Mouse (Mus musculus) hematopoietic stem cell, adult 5-6 weeks (primary cell): ENCODE data around the gene Nxn. TPM values are rescaled to one million over a fixed set of nuclear protein-coding genes. Genes with fewer than 3 reads are reported as not detected.
A peak's percentile ranks its signal among the peaks of the same experiment; 100 is the strongest.

ENCODE experiments used
- ATAC-seq, 2 experiments: fragments of 125-278 bp in 1 of 2; replicated peaks in 1 of 2; 2 replicates each; pipeline ENCODE4 v1.8.0; 2016 to 2017; ENCODE audit warnings: inconsistent platforms in 2 of 2, mild to moderate bottlenecking in 2 of 2, moderate number of reproducible peaks in 2 of 2, low read depth in 1 of 2, moderate TSS enrichment in 1 of 2; ENCODE audit not compliant: low FRiP score in 2 of 2, poor library complexity in 2 of 2, severe bottlenecking in 2 of 2, insufficient read depth in 1 of 2, low TSS enrichment in 1 of 2
- total RNA-seq: library from RNA; stranded (forward); fragments of 172-1452, 232-1000 nt; gene quantifications from 2 replicates; pipeline ENCODE4 v1.2.3, GENCODE M21; 2017

The Nxn gene
- total RNA-seq, 1 experiment from 2014 or later = 7.9 TPM

DNA sequence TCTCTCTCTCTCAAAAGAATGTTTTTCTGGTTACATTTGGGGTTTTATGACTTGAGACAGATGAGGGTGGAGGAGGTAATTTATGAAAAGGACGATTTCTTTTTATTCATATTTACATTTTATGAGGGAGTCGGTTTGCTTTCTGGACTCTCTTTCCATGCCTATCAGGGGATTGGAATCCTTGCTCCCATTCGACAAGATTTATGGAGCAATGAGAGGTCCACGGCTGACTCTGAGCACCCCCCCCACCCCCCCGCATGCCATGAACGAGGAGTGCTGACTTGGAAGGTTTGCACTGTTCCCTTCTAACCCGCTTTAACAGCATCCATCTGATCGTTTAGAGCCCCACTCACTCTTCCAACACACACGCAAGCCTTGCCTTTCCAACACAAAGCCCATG, 74.1 kb downstream of the Nxn start:
- no peak for ATAC-seq

DNA sequence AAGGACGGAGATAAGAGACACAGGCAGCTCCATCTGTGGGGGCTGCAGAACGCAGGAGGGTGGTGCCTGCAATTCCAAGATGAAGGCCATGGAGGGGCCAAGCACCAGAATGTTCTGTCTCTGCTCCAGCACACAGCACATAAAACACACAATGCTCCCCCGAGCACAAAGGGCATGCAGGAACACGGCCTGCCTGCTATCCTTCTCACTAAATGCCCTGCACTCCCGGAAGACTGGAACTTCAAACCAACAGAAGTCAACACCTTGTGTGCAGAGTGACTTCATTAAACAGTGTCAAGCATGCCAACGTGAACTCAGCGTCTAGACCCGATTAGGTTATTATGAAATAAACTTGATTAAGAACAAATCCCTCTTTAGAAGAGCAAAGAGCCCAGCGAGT, 74.7 kb downstream of the Nxn start:
- ATAC-seq = no peak

DNA sequence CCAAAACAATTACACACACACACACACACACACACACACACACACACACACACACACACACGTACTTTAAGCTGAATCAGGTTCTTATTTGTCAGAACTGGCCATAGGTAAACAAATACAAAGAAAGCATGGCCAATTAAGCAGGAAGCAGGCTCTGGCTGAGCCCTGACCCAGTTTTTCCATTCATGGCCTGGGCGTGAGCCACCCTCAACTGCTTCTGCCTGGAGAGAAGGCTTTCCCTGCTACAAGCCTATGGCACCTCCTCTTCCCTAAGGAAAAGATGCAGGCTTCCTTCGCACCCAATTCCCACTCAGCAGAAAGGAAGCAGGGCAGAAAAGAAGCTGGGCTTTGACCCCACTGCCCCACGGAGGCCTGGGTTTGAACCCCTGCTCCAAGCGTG, 76.0 kb downstream of the Nxn start:
- ATAC-seq = no peak

DNA sequence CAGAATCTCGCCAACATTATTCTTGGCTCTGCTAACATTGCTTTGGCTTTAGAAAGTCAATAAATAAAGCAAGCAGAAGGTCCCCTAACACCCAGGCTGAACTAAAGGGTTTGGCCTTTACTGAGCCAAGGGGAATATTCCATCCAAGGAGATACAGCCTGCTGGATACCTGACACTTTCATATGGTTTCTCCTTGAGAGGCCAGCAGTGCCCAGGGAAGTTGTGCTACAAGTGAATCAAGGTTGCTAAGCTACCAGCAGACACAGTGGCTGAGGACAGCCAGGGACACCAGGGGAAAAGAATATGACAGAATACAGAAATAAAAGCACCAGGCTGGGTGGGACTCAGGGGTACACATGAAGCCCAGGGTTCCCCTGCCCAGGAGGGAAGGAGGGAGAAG, 76.9 kb downstream of the Nxn start:
- no peak for ATAC-seq

- ATAC-seq = no peak
Observed at GRCm38 (mm10) chr11:76320475-76320874, 78.5 kb downstream of the Nxn start.

DNA sequence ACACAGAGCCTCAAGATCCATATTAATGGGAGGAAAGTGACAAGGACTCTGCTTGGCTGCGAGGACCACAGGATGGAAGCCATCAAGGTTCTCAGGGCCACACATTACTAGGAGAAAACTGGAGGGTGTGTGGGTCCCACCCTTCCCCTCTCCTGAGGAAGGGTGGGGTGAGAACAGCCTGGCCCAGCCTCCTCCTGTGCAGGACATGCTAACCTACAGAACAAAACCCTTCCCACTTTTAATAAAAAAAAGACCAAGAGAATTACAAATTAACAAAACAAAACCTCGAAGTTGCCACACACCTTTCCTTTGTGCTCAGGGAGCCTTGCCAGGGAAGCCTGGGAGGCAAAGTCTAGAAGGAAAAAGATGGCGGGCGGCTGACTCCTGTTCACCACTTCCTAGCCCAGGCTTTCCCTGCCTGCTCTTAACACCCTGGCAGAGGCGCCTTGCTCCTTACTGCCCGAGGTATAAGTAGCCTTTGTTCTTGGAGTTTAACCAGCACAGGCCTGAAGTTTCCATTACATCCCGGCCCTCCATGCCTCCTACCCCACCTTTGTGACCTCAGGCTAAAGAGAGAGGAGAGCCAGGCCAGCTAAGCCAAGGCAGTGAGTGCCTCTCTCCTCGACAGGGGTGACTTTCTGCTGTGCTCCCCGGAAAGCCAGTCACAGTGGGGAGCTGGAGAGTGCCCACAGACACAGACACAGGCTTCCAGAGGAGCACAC, 79.1 kb downstream of the Nxn start:
- no peak for ATAC-seq

DNA sequence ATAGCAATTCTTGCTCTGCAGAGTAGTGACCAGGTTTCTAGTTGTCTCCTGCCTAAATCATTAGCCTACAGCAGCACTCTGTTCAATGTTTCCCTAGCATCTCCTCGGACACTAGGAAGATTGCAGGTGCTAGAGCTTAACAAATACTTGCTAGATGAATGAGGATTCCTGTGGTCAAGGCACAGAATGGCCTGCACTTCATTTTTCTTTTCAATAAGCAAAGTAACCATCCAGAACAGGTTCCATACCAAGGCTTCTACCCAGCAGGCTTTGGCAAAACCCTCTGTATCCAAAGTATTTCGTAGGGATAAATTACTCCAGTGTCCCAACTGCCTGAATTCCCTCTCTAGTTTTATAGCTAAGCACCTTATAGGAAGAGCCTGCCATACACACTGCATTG, 81.0 kb downstream of the Nxn start:
- no peak for ATAC-seq

DNA sequence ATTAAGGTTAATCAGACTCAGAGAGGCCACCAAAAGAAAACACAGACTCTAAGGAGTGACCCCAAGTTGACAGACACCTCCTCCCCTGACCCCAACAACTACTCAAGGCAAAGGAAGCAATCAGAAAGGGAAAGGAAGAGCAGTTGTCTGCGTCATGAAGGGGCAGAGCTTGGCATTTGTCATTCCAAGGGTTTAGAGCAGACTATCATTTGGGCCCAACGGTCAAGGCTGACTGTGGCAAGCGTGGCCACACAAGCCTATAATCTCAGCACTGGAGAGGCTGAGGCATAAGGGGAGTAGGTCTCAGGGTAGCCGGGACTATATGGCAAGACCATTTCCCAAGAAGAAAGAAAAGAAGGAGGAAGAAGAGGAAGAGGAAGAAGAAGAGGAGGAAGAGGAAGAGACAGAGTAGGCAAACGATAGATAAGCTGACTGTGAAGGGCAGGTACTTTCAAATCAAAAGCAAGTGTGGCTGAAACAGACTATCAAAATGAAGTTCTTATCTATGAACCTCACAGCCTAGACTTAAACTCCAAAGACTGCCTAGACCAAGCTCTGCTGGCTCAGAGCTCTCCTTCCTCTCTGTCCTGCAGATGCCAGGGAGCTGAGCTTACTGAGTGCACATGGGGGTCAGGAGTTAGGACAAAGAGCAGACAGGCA, 83.0 kb downstream of the Nxn start:
- ATAC-seq = no peak

- ATAC-seq = peak; percentile 51 to 60; a peak in 3 of 4 replicates
Observed at GRCm38 (mm10) chr11:76314741-76315140, 84.2 kb downstream of the Nxn start.

DNA sequence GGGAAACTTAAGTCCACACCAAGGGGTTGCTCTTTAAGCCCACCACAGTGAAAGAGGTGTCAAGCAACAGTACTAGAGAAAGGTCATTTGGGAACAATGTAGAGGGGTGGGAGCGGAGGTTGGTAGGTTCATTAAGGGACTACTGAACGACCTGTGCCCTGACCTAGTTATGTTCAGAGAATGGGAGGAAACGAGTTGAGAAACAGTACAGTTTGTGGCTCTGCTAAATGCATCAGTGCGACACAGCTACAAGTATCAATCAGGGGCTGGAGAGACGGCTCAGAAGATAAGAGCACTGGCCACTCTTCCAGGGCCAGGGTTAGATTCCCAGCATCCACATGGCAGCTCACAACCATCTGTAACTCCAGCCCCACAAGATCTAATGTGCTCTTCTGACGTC, 84.8 kb downstream of the Nxn start:
- ATAC-seq = no peak

DNA sequence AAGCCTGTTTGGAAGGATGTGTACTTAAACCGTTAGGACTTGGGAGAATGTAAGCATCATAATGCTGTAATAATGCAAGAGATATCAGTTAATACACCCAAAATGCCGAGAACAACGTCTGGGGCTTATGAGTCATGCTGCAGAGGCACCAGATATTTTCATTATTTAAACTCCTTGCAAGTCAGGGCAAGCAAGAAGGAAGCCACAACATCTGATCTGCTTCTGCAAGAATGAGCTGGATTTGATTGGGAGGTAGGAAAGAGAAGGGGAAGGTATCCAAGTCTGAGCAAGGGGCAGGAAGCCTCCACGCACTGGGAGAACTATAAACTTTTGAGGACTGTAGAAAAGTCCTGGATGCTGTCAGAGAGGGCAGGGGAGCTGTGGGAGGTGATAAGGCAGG, 86.1 kb downstream of the Nxn start:
- no peak for ATAC-seq

- ATAC-seq = no peak
Observed at GRCm38 (mm10) chr11:76311224-76312000, 87.5 kb downstream of the Nxn start.

GRCm38 (mm10) chr11:76309868-76310267, 89.1 kb downstream of the Nxn start:
- no peak for ATAC-seq

- ATAC-seq = no peak
Observed at GRCm38 (mm10) chr11:76309072-76309471, 89.9 kb downstream of the Nxn start.

GRCm38 (mm10) chr11:76306769-76307168, 92.2 kb downstream of the Nxn start:
- peak; percentile 77 to 90 for ATAC-seq

DNA sequence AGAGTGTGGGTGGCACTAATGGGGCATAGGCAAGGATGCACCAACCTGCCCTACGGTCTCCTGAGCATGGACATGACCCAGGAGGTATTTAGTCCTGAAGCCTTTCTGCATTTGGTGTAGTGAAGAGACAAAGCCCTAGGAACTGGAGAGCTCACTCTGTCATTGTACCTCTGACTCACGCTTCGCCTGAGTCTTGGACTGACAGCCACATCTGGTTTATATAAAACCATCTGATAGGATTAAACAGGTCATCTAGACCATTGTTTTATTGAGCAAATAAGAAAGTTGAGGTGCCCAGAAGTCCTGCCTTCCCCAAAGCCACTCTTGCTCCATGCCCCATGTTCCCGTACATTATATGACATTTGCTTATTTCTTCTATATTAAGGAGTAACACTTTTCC, 93.4 kb downstream of the Nxn start:
- ATAC-seq = no peak

- no peak for ATAC-seq
Observed at GRCm38 (mm10) chr11:76303368-76303767, 95.6 kb downstream of the Nxn start.

DNA sequence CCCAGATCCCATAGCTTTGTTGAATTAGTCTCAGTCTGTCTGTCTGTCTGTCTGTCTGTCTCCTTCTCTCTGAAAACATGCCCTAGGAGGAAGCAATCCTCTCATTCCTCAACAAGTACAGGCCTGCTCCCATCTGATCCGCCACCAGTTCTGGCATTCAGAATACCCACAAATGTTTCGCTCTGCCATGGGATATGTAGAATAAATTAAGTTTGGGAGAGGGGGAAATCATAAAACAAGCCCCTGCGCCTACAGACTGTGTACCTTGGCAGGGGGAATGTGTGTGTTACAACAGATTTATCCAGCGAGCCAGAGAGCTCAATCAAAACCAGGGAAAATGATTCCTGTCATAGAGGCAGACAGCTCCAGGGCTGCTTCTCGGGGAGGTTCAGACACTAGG, 98.1 kb downstream of the Nxn start:
- no peak for ATAC-seq
